Mouse (Mus musculus) lung, postnatal 0 days (tissue): ENCODE measurements around the gene Lrrc52.
A peak's percentile ranks its signal among the peaks of the same experiment; 100 is the strongest.

Source experiments
- CTCF ChIP-seq: IDR thresholded peaks from 2 replicates; pipeline ENCODE4 v1.5.1; 2016; ENCODE audit warnings: antibody characterized with exemption, mild to moderate bottlenecking
- EP300 ChIP-seq: IDR thresholded peaks from 2 replicates; pipeline ENCODE4 v1.6.1; 2016; ENCODE audit warnings: antibody characterized with exemption, mild to moderate bottlenecking, control low read depth

- TF ChIP-seq CTCF, result no peak
- peak; percentile 94 for TF ChIP-seq EP300
These were observed 24.9 kb upstream of the Lrrc52 start for GRCm38 (mm10) chr1:167491501-167491900.
